Mouse (Mus musculus) hindlimb bud, embryonic 11.5 days (tissue): ENCODE data around the gene Gpank1.

Source experiments
- DNase-seq: peaks from one replicate; pipeline ENCODE4 v3.0.0-alpha.2; 2012; ENCODE audit warnings: low read depth, low spot score; ENCODE audit errors: extremely low spot score

Gene Gpank1

DNA sequence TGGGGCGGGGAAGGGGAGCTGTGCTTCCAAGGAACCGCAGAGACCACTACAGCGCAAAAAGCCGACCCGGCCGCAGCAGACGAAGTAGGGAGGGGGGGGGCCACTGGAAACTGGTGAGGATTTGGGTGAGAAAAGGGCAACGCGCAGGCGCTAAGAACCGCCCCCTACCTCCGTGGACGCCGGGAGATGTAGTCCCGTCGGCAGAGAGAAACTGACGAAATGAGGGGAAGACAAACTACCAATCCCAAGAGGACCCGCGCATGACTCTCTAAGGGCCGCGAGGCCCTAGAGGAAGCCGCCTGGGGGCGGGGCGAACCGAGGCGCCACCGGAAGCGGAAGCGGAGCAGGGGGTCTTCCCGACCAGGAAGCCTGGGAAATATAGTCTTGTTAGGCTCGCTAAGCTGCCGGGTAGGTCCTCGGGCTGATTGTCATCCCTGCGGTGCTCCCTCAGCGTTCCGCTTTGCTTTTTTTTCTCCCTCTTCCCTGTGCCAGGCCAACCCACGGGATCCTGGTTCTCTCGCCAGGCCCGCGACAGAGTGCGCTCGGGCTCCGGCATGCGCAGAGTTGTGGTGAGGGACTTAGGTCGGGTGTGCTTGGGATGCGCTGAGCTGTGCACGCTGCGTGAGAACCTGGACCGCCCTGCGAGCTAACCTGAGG lies at the start of gene Gpank1:
TSS of gene Gpank1 (plus strand) at position 313 of the 657 bp plus-strand sequence.
- DNase-seq, result peak; percentile 93

- no peak for DNase-seq
Observed at GRCm38 (mm10) chr17:35074097-35074496, 47.2 kb upstream of the Gpank1 start.

- DNase-seq, result no peak
Observed at GRCm38 (mm10) chr17:35076507-35077176, 44.6 kb upstream of the Gpank1 start, which contains the start of gene Ly6g6e. Gene Ly6g6e, plus strand, starts transcription at chr17:35076902.

DNA sequence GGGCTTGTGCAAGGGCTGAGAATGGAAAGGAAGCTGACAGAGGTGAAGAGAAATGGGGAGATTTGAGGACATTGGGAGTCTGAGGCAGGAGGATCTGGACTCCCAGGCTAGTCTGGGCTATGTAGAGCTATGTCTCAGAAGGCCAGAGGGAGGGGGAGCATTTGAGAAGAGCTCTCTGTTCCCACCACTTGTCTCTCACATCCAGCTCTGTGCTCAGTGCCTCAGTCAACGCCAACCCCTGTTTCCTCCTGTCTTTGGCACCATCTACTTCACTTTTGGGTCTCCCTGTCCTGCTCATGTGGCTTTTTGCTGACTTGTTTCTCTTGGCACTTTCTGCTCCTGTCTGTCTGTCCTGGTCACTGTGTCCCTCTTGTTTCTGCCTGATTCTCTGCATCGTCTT lies 44.0 kb upstream of the Gpank1 start:
- no peak for DNase-seq

DNA sequence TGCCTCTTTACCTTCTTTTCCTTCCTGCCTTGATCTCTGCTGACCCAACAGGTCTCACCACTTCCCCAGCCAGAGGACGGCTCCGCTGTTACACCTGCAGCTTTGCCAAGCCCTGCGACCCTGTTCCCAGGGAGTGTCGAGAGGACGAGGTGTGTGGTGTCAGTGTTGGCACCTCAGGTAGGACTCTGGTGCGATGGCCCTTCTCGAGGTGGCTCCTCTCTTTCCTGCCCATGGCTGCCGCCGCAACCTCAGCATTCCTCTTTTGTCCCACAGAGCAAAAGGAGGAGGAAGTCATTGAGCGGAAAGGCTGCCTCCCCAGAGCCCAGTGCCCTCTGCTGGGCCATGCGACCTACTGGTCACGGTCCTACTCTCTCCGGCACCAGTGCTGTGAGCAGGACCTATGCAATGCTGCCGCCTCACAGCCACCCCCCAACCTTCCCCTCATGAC lies 43.4 kb upstream of the Gpank1 start, which contains the start of gene Ly6g6d:
TSS of gene Ly6g6d (minus strand) at position 280 of the 448 bp plus-strand sequence.
- no peak for DNase-seq

- no peak for DNase-seq
Observed at GRCm38 (mm10) chr17:35079778-35080177, 41.5 kb upstream of the Gpank1 start.

GRCm38 (mm10) chr17:35080248-35080647 lies 41.0 kb upstream of the Gpank1 start:
- no peak for DNase-seq

DNA sequence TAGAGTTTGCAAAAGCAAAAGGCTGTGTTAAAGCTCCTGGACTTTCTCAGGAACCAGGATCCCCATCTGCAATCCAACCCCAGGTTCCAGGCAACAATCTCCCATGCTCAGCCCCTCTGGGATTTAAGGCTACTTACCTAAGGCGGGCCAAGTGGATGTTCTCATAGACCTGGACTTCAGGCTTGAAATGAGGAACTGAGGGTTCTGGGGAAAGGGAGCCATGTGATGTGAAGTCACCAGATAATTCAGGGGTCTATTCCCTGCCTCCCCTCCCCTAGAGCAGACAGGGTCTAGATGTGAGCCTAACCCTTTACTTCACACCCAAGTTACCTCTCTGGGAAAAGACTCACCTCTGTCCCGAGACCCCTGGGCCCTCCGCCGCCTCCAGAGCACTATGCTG lies 40.5 kb upstream of the Gpank1 start:
- no peak for DNase-seq

GRCm38 (mm10) chr17:35082841-35083576 lies 38.2 kb upstream of the Gpank1 start:
- no peak for DNase-seq

DNA sequence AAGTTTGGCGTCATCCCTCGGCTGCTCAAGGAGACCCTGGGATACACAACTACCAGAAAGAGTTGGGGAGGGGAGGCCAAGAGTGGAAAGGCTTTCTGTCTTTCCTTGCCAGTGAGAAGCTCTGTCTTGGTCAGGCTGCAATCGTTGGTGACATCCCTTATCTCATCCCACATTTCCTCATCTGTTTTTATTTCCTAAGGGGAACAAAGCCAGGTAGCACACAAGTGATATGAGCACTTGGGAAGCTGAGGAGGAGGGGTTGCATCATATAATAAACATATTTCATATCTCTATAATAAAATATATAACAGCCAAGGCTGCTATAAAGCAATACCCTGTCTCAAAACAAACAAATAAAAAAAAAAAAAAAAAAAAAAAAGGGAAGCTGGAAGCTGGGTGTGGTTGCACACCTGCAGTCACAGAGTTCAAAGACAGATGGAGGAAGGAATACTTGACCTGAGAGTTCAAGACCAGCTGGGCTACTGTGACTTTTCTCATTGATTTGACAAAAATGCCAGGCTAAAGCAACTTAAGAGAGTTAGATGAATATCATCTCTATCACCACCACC lies 37.2 kb upstream of the Gpank1 start:
- DNase-seq, result no peak

DNA sequence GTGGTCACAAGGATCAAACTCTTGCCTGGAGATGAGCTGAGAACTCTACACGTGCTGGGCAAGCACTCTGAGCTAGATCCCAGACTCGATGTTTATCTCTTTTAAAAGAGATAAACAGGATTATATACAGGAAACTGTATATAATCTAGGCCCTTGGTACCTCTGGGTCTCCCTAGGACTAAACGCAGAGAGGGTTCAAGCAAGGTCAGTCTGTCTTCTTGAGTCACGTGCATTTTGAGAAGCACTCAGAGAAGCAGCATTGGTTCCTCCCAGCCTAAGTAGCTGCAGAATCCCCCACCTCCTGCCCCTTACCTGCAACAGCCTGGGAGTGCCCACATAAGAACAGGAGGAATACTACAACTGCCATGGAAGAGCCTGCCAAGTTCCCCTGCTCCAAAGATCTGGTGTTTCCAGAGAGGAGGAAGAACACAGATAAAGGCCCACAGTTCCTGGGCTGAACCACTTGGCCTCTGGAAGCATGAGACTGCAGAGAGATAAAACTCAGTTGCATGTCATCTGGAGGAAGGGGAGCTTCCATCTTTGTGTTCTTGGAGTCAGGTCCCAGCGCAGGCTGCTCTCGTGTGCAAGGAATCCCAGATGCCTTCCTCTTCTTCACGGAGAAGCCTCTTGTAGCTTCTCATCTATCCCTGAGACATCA lies 35.9 kb upstream of the Gpank1 start, which contains the start of gene Ly6g6f:
TSS of gene Ly6g6f (minus strand) at position 403 of the 658 bp plus-strand sequence.
- no peak for DNase-seq

DNA sequence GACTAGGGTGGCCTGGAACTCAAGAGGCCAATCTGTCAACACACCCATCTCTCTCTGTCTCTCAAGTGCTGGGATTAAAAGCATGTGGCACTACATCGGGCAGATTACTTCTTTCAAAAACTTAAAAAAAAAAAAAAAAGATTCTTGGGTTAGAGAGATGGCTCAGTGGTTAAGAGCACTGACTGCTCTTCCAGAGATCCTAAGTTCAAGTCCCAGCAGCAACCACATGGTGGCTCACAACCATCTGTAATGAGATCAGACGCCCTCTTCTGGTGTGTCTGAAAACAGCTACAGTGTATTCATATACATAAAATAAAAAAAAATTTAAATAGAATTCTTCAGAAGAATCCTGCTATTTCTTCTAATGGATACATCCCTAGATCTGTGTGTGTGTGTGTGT lies 33.1 kb upstream of the Gpank1 start:
- DNase-seq, result no peak

DNA sequence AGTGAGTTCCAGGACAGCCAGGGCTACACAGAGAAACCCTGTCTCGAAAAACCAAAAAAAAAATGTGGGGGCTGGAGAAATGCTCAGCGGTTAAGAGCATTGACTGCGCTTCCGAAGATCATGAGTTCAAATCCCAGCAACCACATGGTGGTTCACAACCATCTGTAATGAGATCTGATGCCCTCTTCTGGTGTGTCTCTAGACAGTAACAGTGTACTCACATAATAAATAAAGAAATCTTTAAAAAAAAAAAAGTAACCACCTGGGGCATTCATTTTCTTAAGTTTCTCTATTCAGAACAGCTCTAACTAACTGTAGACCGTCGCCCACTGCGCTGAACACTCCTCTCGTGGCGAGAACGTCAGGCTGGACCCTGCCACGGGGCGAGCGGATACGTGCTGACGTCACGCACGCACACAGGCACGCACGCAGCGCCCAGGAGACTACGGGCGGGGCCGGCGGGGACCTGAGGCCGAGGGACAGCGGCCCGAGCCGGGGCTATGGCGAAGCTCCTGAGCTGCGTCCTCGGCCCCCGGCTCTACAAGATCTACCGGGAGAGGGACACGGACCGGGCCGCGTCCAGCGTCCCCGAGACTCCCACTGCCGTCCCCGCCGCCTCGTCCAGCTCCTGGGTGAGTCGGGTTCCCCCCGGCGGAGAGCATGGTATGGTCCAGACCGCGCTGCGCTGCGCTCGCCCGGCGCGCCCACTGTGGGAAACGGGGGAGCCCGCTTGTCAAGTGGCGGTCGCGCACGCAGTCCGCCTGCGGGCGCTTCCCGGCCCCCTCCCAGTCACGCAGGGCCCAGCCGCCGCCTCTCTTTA lies 32.2 kb upstream of the Gpank1 start, which contains the start of gene Abhd16a:
TSS of gene Abhd16a (plus strand) at position 439 of the 820 bp plus-strand sequence.
- peak; percentile 60 for DNase-seq

GRCm38 (mm10) chr17:35090166-35090932 lies 30.9 kb upstream of the Gpank1 start:
- no peak for DNase-seq

DNA sequence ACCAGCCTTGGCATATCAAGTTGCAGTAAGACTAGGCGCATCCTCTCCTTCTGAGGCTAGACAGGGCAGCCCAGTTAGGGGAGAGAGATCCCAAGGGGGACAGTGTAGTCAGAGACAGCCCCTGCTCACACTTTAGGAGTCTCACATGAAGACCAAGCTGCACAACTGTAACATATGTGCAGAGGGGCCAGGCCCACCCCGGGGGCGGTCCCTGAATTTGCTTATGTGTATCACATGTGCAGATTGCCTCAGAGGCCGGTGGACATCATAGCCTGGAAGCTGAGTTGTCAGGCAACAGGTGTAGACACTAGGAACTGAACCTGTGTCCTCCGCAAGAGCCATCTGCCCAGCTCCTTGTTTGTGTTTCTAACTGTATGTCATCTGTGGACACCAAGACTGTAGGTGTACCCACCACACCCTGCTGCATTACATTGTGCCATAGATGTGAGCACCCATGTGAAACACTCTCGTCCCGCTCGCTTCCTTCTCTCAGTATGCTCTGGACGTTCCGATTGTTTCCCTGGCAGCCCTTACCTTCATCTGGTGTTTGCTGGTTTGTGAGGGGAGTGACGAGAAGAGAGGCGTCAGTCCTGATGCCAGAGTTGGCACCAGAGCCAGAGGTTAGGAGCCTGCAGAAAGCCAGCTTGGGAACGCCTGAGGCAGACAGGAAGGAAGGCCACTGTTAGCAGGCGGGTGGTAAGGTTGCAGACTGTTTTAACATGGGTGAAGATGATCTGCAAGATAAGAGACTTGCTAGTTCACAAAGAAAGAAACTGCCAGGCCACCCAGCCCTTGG lies 28.7 kb upstream of the Gpank1 start:
- no peak for DNase-seq

DNA sequence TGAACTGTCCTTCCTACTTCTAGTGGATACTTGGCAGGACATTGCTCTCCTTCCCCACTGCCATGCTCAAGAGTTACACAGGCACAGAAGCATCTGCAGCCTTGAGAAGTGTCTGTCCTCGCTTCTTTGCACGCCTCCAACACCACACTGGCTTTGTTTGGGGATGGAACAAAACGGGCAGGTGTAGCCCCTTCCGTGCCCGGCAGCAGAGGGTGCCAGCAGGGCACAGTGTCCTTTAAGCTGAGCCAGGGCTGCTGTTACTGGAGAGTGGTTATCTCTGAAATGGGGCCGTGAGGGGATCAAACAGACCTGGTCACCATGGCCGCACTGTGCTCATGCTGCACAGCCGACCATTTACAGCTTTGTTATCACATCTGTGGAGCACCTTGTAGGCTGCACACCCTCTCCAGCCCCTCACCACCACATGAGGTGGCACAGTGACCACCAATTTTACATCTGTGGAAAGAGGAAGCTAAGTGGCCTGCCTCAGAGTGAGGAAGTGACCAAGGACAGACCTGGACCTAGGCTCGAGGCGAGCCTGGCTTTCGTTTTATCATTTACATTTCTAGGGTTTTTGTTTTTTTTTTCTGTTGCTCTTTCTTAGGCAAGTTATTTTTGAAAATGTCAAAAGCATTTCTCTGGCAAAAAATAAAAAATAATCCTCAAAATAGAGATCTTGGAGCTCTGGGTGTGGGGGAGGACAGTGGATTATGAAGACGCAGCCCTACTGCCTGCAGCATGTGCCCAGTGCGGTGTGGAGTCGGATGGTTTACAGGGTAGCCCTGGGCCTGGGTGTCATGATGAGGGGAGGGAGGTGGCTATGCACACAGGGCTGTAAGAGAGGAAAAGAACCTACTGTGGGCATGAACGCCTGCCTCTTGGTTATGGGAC lies 26.5 kb upstream of the Gpank1 start:
- DNase-seq, result no peak

- DNase-seq, result no peak
Observed at GRCm38 (mm10) chr17:35096597-35096996, 24.7 kb upstream of the Gpank1 start.
